Mouse (Mus musculus): ENCODE measurements around the gene Gm28042.
A peak's percentile ranks its signal among the peaks of the same experiment; 100 is the strongest.

The Gm28042 gene

DNA sequence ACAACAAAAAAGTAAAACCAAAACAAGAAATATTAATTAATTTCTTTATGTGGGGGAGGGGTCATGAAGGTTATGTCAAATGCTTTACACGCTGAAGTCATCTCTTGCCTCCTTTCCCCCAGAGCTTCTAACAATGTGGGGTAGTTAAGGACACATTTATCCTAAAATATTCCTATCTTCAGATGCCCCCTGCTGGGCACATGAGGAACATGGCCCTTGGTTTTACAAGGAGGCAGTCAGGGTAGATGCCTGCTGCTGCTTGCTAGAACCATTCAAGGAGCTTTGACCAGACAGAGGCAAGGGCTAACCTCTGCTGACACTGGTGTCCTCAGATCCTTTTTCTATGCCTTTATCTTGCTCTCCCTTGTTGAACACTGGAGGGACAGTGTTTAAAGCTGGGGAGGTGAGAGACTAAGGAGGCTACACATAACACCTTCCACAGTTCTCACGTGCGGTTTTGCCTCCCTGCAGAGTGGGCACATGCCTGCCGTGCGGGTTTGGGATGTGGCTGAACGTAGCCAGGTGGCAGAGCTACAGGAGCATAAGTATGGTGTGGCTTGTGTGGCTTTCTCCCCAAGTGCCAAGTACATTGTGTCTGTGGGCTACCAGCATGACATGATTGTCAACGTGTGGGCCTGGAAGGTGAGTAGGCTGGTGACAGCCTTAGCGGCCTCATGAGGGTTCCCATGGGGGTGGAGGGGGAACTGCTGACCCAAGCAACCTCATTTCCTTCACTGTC is 15.7 kb upstream of the Gm28042 start:
- peak; percentile 43 to 70 for DNase-seq (ENCODE audit: low spot score in 2 of 2)

DNA sequence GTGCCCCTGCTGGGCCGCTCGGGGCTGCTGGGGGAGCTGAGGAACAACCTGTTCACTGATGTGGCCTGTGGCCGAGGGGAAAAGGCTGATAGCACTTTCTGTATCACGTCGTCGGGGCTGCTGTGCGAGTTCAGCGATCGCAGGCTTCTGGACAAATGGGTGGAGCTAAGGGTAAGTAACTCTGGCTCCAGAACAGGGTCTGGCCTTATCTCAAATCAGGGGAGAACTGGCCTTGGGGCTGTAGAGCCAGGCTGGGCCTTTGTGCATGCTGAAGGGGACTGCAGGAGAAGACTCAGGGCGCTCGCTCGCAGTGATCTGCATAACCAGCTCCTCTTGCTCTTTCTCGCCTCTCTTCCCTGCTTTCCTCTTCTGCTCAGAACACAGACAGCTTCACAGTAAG is 14.4 kb upstream of the Gm28042 start:
- no peak for DNase-seq (ENCODE audit: low spot score in 2 of 2)

DNA sequence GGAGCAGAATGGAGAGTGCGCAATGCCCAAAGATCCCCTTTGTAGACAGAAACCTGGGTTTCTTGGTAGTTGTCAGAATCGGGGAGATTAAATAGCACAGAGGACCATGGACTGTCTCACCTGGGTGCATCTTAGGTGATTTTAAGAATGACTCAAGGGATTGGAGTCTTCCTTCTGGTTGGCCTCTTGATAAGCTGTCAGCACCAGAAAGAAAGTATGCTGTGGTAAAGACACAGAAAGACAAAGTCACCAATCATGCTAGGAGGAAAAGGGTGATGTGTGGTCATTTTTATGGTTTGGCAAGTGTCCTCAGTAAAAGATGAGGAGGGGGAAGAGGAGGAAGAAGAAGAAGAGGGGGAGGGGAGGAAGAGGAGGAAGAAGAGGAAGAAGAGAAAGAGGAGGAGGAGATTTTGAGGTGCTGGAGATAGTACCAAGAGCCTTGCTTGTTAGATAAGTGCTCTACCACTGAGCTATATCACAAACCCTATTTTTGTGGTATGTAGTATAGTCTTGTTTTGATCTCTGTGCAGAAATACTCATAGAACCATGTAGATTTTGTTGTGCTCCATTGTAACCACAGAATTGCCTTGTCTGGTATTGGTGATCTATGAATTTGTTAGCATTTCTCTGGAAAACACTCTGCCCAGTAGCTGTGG is 13.3 kb upstream of the Gm28042 start:
- DNase-seq (ENCODE audit: low spot score in 2 of 2), result no peak

DNA sequence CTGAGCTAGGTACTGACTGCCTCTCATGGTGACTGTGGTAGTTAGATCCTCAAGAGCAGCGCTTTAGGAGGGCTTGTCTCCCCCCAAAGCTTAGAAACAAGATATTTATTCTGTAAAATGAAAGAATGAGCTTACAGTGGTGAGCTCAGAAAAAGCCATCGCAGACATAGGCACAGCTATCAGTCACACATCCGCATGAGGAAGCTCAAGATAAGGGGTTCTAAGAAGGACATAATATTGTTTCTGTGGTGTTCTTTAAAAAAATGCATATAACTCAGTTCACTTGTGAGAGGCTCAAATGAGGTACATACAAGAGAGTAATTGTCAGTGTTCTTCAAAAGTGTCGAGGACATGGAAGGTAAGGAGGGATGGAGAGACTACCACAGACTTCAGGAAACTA is 11.4 kb upstream of the Gm28042 start:
- DNase-seq (ENCODE audit: low spot score in 2 of 2), result no peak

DNA sequence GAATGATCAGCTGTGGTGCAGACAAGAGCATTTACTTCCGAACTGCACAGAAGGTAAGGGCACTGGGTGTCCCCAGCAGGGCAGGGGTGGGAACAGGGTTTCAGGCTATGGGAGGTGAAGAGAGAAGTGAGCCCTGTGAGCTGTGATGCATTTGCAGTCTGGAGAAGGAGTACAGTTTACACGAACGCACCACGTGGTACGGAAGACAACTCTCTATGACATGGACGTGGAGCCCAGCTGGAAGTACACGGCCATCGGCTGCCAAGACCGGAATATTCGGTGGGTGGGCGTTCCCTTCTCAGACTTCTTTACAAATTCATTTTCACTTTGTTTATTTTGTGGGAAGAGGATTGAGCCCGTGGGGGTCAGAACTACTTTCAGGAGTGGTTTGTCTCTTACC is 9.7 kb upstream of the Gm28042 start:
- no peak for DNase-seq (ENCODE audit: low spot score in 2 of 2)

DNA sequence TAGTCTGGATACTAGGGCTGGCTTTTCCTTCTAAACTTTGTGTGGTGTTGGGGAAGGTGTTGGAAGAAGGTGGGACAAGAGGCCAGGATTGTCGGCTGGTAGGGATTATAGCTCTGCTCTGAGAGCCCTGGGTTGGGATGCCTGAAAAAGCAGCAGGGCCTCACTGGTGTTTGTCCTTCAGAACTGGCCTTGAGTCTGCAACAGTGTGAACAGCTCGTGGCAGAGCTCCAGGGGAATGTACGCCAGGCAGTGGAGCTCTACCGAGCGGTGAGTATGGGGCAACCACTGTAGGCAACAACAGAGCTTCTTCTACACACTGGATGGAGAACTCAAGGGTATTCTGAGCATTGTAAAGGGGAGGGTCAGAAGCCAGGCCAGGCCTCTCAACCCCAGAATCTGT is 3.0 kb upstream of the Gm28042 start:
- no peak for DNase-seq (ENCODE audit: low spot score in 2 of 2)

DNA sequence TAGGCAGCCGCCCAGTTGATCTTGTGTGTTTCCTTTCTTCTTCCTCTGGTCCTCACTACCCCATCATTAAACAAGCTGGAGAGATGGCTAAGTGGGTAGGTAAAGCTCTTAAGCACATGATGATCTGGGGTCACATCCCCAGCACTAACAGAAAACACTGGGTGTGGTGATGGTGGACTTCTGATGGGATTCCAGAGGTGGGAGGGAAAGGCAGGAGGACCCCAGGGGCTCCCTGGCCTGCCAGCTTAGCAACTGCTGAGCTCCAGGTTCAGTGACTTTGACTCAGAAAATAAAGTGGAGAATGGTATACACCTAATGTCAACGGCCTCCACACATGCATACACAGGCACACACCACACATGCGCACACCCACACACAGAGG is 648 bp downstream of the Gm28042 start:
- no peak for DNase-seq (ENCODE audit: low spot score in 2 of 2)

DNA sequence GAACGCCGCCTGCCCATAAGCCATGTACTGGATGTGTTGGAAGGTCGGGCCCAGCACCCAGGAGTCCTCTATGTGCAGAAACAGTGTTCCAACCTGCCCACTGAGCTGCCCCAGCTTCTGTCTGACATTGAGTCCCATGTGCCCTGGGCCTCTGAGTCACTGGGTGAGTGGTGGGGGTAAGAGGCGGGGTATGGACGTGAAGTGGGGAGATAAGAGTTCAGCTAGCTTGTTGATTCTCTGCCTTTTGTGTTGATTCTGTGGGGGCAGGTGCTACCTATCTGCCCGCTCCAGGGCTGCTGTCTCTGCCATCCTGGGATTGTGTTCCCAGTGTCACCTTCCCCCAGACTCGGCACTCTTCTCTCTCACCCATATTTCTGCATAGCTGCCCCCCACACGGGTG is 3.1 kb downstream of the Gm28042 start:
- no peak for DNase-seq (ENCODE audit: low spot score in 2 of 2)

DNA sequence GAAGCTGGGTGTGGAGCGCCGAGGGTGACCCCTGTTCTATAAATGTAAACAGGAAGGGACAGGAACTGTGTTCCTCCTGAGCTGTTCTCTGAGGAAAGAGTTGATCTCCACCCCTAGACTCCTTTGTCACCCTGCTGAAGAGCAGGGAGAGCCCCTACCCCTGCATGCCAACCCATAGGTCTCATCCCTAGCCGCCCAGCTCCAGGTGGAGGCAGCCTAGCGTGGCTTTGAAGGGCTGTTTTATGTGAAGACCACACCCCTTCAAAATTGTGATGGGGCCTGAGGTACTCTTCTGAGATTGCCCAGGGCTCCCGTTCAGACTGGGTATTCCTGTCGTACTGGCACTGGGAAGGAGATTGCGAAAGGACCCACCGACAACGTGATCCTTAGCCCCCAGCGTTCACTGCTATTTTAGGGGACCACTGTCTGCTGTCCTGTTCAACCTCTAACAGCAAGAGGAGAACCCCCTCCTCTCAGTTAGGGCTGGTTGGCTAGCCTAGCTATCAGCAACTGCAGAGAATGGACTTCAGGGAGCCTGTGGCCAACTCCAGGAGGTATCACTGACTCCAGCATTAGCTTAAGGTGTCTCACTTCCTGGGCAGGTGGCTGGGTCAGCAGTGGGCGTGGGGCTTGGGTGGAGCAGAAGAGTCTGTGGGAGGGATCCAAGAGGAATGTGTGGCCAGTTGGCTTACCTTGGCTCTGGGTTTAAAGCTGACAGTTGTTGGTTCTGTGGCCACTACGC is 5.6 kb downstream of the Gm28042 start, which contains the start of gene Pla2g4b:
Gene Pla2g4b (plus strand): TSS at position 692 of the 742 bp plus-strand sequence.
- DNase-seq (ENCODE audit: low spot score in 2 of 2), result no peak

DNA sequence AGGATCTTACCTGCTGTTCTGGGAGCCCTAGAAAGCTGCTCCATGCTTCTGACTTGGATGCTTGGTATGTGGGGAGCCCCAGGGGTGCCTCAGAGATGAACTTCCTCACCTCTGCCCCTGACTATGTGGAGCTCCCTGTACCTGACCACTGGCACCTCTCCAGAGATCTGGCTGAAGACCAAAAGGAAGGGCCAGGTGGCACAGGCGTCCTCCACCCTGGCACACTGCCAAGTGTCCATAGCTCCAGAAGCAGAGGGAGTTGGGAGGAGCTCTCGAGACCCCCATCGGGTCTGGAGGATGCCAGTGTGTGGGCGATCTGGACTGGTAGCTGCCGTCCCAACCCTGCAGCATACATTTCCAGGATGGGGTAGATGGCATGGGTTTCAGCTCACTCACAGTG is 6.4 kb downstream of the Gm28042 start:
- no peak for DNase-seq (ENCODE audit: low spot score in 2 of 2)

DNA sequence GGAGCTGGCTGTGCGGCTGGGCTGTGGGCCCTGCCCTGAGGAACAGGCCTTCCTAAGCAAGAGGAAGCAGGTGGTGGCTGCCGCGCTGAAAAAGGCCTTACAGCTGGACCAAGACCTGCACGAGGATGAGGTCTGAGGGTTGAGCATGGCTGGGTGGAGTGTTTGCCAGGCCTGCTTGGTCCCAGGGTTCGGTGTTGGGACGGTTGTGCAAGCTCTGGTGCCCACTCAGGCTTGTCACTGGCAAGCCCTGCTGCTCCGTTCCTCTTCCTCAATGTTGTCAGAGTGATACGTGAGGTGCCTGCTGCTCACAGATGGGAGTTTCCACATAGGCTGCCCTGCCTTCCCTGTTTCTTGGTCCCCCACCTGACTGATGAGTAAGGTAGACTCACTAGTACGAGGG is 10.5 kb downstream of the Gm28042 start:
- no peak for DNase-seq (ENCODE audit: low spot score in 2 of 2)

DNA sequence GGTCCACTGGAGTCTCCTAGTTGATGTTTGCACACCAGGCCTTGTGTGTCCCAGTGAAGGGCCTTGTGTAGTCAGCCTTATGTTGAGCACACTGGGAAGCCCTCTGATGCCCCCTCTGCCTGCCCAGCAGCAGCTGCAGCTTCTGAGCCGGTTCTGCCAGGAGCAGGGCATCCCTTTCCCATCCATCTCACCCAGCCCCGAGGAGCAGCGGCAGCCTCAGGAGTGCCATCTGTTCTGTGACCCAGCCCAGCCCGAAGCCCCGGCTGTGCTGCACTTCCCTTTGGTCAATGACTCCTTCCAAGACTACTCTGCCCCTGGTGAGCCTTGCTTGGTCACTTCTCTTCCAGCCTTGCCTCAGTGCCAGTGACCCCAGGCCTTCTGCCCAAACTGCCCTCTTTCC is 13.7 kb downstream of the Gm28042 start:
- no peak for DNase-seq (ENCODE audit: low spot score in 2 of 2)

DNA sequence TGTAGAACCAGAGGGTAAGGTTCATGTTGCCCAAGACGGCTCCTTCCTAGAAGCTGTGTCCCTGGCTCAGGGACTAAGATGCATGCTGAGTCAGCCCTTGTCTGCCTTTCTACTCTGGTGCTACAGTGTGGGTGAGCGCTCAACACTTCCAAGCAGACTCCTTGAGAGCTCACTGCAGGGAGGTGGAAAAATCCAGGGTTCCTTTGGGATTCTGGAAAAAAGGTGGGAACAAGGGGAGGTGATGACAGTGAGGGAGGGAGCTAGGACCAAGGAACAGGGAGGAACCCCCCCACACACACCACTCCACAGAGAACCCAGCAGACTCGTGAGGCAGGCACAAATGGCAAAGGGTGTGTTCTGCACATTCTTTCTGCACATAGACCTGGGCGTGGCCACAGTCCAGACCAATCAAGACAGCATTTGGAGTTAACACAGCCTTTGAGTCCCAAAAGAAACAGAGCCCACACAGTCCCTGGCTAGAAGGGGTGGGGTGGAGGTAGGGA is 16.9 kb downstream of the Gm28042 start:
- peak; percentile 65 to 68 for DNase-seq (ENCODE audit: low spot score in 2 of 2)

DNA sequence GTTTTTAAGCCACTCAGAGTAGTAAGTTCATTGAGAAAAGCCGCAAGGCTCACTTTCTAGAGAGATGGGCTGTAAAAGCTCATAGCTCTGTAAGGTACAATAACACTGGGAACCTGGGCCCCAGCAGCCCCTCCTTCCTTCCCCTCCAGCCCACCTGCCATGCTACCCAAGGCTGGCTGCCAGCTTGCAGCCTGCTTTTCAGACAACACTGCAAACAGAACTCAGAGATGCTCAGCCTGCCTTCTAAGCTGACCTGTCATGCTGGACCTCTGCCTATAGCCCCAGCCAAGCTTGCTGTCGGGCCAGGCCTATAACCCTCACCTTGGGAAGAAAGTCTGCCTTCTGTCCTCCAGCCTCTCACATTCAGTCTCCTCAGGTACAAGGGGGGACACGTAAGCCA is 17.4 kb downstream of the Gm28042 start:
- no peak for DNase-seq (ENCODE audit: low spot score in 2 of 2)

DNA sequence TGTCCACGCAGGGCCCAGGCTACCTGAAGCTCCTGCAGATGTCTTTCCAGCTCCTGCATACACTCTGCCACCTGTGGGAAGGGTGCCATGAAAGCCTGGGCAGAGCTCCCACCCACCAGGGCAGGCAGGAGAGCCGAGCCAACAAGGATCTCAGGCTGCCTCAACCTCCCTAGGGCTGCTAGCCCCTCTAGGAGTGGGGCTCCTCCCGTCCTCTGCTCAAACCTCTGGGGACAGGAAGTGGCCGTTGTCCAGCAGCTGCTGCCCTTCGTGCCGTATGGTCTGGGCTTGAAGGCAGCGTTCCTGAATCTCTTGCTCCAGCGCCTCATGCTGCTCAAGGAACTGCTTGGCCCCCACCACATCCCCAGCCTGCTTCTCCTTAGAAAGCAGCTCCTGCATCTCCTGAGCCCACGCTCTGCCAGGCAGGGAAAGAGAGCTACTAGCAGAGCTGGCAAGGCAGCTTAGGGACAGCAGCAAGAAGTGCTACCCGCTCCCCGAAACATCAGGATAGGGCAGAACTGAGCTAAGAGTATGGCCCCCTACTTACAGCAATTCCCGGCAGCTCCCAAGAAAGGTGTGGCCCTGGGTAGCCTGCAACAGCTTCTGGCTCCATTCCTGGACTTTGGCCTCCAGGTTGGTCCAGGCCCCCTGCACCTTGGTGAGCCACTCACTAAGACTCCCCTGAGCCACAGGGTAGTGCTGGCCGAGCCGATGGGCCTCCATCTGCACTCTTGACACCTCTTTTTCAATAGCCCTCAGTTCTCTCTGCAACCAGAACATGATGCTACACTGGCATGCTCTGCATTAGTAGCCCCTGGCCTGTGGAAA is 19.4 kb downstream of the Gm28042 start:
- DNase-seq (ENCODE audit: low spot score in 2 of 2), result peak; percentile 58 to 65

DNA sequence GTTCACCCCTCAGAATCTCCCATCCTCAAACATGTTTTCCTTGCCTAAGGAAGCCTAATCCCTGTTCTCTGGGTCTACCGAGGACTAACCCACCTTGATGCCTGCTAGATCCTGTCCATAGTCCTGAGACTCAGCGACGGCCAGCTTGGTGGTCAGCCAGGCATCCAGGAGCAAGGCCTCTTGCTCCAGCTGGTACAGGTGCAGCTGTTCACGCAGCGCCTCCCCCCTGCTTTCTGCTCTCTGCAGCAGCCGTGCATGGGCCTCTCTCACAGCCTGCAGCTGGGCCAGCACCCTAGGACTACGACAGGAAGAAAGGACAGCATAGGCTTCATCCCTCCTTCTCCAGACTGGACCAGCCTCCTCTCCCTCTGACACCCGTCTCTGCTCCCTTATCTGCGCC is 20.9 kb downstream of the Gm28042 start:
- no peak for DNase-seq (ENCODE audit: low spot score in 2 of 2)

DNA sequence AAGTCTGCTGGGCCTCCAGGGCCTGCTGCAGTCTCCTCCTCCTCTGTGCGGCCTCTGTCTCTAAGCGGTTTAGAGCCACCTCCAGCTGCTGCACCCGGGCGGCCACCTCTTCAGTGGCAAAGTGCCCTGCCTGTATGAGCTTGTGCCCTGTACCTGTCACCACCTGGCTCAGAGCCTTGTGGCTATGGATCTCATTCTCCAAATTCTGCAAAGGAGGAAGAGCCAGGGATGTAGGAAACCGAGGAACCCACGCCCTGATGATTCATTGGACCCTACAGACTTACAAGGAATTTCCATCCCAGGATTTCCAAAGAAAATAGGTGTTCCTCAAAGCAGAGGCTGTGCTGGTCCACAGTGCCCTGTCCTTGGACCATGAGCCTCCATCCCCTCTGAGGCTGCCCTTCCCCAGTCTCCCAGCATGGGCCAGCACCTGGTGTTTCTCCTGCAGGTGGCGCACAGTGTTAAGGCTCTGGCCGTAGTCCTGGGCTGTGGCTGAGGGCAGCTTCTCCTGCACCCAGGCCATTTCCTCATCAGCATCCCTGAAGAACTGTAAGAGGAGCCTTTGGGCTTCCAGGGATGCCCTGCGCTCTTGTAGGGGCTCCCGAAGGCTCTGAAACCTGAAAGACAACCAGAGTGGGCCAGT is 22.5 kb downstream of the Gm28042 start:
- no peak for DNase-seq (ENCODE audit: low spot score in 2 of 2)

DNA sequence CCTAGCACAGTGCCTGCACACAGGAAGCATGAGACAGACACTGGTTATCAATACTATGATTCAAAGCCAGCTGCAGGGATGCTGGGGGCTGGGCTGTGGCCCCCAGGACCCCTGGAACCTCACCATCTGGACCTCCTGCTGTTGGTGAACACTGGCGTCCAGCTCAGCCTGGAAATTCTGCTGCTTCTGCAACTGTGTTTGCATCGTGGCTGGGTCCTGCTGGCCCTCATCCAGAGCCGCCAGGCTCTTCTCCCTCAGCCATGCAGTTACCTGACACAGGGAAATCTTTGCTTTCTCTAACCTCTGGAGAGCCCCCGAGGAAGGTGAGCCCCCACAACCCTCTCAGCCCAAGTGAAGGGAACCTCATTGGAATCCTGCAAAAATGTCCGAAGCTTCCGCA is 24.1 kb downstream of the Gm28042 start:
- DNase-seq (ENCODE audit: low spot score in 2 of 2), result no peak

DNA sequence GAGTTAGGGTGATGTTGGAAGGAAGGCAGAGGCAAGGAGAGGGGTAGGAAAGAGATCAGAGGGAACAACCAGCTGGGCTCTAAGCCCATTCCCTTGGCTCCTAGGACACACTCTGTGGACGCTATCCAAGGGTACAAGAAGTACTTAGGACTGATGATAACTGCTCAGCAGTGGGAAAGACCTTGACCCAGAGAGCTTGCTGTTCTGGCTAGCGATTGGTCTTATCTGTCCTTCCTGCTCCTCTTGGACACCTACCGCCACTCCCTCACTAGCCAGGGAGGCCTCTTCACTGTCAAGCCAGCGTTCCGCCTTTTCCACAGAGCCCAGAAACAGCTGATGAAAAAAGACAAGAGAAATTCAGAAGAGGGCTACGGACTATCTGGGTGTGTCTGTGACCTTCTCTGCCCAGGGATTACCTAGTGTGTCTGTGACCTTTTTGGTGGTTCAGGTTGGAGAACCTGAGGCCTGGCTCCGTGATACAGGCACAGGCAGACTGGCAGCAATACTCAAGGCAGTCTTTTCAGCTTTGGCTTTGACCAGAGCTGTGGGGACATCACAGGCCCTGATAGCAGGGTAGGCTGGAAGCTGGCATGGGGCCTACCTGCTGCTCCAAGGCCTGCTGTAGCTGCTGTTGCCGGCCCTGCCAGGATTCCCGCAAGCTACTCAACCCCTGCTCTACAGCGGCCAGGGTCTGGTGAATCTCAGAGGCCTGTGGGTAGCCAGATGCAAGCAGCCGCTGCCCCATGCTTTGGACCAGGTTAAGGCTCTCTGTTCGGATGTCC is 27.7 kb downstream of the Gm28042 start:
- no peak for DNase-seq (ENCODE audit: low spot score in 2 of 2)

DNA sequence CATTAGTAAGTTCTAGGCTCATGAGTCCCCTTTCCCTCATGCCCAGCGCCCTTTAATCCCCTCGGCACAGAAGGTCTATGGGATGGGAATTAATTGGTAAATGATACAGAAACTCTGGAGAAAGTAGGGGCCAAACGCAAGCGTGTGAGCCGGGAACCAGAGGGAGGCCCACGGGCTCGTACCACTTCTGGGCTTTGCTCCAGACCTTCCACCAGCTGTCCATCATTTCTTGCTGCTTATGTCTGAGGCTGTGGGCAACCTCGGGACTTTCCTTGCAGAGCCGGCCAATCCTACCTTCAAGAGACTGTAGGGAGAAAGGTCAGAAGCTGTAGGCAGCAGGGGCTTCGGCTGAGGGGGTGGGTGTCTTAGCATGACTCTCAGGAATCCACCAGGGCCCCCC is 28.6 kb downstream of the Gm28042 start:
- no peak for DNase-seq (ENCODE audit: low spot score in 2 of 2)

DNA sequence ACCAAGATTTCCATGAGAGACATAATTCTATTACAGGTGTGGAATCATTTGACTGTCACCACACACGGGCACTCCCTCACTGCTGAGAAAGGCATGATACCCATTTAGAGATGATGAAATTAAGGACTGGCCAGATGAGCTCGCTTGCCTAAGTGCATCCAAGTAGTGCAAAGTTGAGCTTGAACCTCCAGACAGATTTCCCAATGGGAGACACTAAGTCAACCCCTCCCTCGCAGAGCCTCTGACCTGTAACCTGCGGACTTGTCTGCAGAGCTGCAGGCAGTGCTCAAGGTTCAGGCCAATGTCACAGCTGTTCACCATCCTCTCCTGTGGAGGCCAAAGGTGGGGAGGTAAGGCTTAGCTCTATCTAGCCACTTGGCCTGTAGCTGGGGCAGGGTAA is 31.5 kb downstream of the Gm28042 start:
- DNase-seq (ENCODE audit: low spot score in 2 of 2), result no peak

Data from frontal cortex, postnatal 36 days (tissue).